Mouse (Mus musculus) stomach, adult 2 months (tissue): ENCODE measurements around the gene Gm17467. TPM values are rescaled to one million over a fixed set of nuclear protein-coding genes. Genes with fewer than 3 reads are reported as not detected.

ENCODE experiments used
- polyA plus RNA-seq: library from polyadenylated mRNA; depleted of rRNA; stranded (reverse); fragments of >200 nt; gene quantifications from 2 replicates; pipeline ENCODE4 v1.2.3, GENCODE M21; 2012; rRNA removed

Gene Gm17467
- polyA plus RNA-seq, result not detected in 2 replicates

DNA sequence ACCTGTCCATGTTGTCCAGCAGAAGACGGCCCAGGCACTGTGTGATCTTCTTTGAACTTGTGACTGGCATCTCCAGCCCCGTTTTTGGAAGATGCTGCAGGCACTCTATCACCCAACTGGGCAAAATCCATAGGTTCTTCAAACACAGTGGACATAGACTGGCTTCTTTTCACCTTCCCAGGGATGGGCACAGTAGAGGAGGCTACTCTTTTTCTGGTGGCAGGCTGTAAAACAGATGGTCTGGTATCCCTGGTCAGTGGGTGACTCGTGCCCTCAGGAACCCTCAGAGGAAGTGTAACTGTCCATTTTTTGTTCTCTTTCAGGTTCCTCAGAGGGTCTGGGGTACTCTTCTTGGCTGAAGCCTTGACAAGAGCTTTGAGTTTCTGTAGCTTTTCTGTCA is at the start of gene Gm17467:
Gene Gm17467 (minus strand): TSS at position 101 of the 400 bp plus-strand sequence.

Other genes starting within 250 kb of the Gm17467 start
- gene Cldn34c2, start 123.1 kb downstream of the Gm17467 start, polyA plus RNA-seq, result not detected in 2 replicates
- gene Cldn34c3, start 88.9 kb upstream of the Gm17467 start, polyA plus RNA-seq, result not detected in 2 replicates